Mouse (Mus musculus): ENCODE data around the gene Cux1.

DNA sequence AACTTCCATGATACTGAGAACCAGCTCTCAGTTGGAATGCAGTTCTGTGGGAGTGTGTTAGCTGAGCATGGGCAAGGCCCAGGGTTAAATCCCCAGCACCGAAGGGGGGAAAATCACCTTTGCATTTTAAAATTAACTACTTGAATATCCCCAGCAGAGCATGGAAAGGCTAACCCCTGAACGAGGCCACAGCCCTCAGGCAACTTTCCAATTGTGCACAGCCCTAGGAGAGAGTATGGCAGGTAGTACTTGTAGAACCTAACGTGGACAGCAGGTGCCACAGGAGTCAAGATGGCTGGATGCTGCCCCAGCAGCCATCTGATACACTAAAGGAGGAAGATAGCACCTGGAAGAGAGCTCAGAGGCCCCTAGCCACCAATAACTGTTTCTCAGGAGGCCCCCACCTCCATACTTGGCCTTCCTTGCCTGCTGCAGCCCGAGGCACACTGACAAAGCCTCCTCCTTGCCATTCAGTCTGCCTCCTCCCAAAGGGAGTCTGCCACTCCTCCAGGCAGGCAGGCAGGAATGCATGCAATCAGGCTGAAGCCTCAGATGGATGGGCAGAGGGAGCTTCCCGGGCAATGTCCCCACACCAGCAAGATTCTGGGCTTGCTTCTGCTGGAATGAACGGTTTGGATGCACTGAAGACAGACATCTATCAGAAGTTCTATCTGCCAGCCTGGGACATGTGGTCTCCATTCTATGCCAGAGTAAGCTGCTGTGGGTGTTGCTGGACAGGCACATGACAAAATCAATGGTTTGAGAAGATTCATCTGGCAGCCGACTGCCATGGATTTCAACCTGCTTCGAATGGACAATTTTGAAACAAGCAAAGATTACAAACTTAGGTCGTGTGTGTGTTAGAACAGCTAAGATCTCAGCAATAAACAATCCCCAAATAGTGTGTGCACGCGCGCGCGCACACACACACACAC lies 10.7 kb downstream of the Cux1 start:
- TF ChIP-seq POLR2A (IDR thresholded peaks at IDR 0.05; ENCODE audit: low read depth, low read length) = no peak
- TF ChIP-seq CTCF (IDR thresholded peaks at IDR 0.05; ENCODE audit: extremely low read depth, insufficient read depth, insufficient read length, insufficient replicate concordance) = no peak
